Mouse (Mus musculus) cortical plate, adult 2 months (tissue): ENCODE data around the gene Pbld2.

ENCODE experiments used
- CTCF ChIP-seq: fragments of 200-500 bp; IDR thresholded peaks from 2 replicates; pipeline ENCODE4 v1.5.1; 2011; ENCODE audit warnings: mild to moderate bottlenecking, control low read depth, low read length; ENCODE audit not compliant: insufficient read depth; ENCODE audit errors: extremely low read depth
- POLR2A ChIP-seq: fragments of 200-500 bp; IDR thresholded peaks from 2 replicates; pipeline ENCODE4 v1.6.1; 2011; ENCODE audit warnings: mild to moderate bottlenecking, low read length, control low read depth; ENCODE audit not compliant: insufficient read depth; ENCODE audit errors: extremely low read depth

- TF ChIP-seq CTCF (no peak), POLR2A (no peak)
Observed at GRCm38 (mm10) chr10:63091915-63092314, 67.8 kb downstream of the Pbld2 start.
